Mouse (Mus musculus) lung, embryonic 16.5 days (tissue): ENCODE results near the gene Slc45a3. TPM values are rescaled to one million over a fixed set of nuclear protein-coding genes. Genes with fewer than 3 reads are reported as not detected.

Experiments
- ATAC-seq: fragments of 200-750 bp; cut with Nextera tagmentation; 2 replicates; pipeline ENCODE4 v1.8.0; 2017; ENCODE audit warnings: low read depth, mild to moderate bottlenecking, moderate library complexity
- H3K27ac ChIP-seq: fragments of 300-500 bp; sonication (generic); 2 replicates; pipeline ENCODE4 v1.5.1; 2014; ENCODE audit warnings: mild to moderate bottlenecking, control low read depth, low read length
- H3K27me3 ChIP-seq: fragments of 300-500 bp; sonication (generic); 2 replicates; pipeline ENCODE4 v1.6.1; 2014; ENCODE audit warnings: low read depth, low read length, mixed read lengths; ENCODE audit not compliant: control insufficient read depth, insufficient read depth
- H3K36me3 ChIP-seq: fragments of 300-500 bp; sonication (generic); 2 replicates; pipeline ENCODE4 v1.6.1; 2014; ENCODE audit warnings: low read length; ENCODE audit not compliant: control insufficient read depth, insufficient read depth
- H3K4me1 ChIP-seq: fragments of 300-500 bp; sonication (generic); replicated peaks from 2 replicates; pipeline ENCODE4 v1.6.1; 2014; ENCODE audit warnings: low read length, mixed read lengths; ENCODE audit not compliant: control insufficient read depth, insufficient read depth
- H3K4me2 ChIP-seq: fragments of 300-500 bp; sonication (generic); 2 replicates; pipeline ENCODE4 v1.6.1; 2014; ENCODE audit warnings: low read depth, low read length, control low read depth
- H3K4me3 ChIP-seq: fragments of 300-500 bp; sonication (generic); 2 replicates; pipeline ENCODE4 v1.5.1; 2014; ENCODE audit warnings: mild to moderate bottlenecking, low read length, control low read depth
- H3K9ac ChIP-seq: fragments of 300-500 bp; sonication (generic); 2 replicates; pipeline ENCODE4 v1.6.1; 2014; ENCODE audit warnings: low read length, control low read depth
- H3K9me3 ChIP-seq: fragments of 300-500 bp; sonication (generic); 2 replicates; pipeline ENCODE4 v1.6.1; 2016; ENCODE audit warnings: low read length; ENCODE audit not compliant: control insufficient read depth
- WGBS: fragments of 180-500 bp; shearing (Covaris S2); extraction: QIAGEN DNeasy Blood & Tissue Kit; methylation state at CpG from one replicate; pipeline ENCODE4 v1.1.7; 2014; 5-methylcytosine and 5-hydroxymethylcytosine counted together
- polyA plus RNA-seq: library from polyadenylated mRNA; unstranded; fragments of >200 nt; fragmentation: Nextera tagmentation; extraction: Ambion mirVana; gene quantifications from 2 replicates; pipeline ENCODE4 v1.2.1, GENCODE M21; 2015

Slc45a3 gene
- polyA plus RNA-seq, 1 experiment from 2014 or later: 4.2 TPM

DNA sequence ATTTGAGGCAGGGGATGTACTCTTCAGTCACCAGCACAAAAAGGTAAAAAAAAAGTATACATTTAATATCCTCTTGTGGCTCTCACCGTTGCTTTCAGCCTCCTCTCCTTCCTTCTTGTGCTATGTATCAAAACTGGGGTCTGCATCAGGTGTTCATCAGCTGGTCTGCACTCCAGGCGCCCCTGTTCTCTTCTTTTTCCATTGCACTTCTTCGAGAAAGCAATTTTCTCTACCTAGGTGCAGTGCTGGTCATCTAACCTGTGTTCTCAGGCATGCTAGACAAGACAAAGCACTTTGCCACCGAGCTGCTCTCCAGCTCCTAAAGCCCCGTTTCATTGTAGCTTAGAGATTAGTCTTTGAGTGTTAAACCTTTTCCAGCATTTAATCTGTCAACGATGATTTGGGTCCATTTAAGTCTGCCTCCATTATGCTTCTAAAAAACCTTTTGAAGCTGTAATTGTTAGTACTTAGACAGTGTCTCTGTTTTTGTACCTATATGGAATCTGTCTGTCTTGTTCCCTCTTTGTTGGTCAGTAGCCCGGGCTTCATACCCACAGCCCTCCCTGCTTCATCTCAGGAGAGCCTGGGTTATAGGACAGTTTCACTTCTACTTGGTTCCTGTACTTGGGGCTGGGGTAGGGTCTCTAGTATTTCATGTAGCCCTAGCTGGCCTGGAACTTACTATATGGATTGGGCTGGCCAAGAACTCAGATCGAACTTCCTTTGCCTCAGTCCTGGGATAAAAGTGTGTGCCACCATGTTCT, 46.3 kb downstream of the Slc45a3 start:
- no peaks in the 10 kb centered on the region for H3K36me3 ChIP-seq
- H3K9me3 ChIP-seq: no peaks in the 10 kb centered on the region
- peaks cover 20% of the 10 kb centered on the region for H3K4me1 ChIP-seq
- peak overlapping the region; percentile 19; the same call in 1 of the 2 replicates for H3K27ac ChIP-seq
- H3K9ac ChIP-seq: peak overlapping the region; percentile 91
- no peaks in the 10 kb centered on the region for H3K27me3 ChIP-seq
- 28% methylated on average over 8 of the region's 8 CpGs for WGBS
- no peak for ATAC-seq
- H3K4me2 ChIP-seq: peak overlapping the region; percentile 64
- H3K4me3 ChIP-seq: peak overlapping the region; percentile 76

DNA sequence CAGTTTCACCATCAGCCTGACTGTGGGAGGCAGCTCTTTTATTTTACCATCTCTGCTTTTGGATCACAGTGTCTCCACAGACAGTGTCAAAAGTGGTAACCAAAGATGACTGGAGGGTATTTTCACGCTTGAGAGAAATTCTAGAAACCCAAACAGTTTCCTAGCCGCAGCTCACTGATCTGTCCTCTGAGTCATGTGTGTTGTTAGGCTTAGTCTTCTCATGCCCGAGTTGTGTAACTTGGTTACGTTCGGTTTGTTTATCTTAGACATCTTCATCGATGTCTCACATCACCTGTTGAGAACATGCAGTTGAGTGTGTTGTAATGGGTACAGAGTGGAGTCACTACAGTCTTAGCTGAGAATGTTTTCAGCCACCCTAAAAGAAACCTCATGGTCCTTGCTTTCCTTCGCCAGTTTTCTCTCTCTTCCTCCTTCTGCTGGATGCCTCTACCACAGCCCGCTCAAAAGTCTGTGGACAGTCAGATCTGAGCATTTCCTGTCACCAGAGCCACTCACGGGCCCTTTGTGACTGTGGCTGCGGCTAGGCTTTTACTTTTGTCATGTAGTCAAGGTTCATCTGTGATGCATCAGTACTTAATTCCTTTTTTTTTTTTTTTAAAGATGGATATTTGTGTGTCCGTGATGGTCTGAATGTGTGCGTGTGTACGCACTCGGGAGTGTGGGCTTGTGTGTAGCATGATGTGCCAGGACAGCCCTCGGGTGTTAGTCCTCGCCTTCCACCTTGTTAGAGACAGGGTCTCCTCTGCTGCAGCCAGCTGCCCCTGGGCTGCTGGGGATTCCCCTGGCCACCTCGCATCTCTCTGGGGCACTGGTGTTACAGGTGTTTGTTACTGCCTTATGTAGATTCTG, 48.1 kb downstream of the Slc45a3 start:
- no peaks in the 10 kb centered on the region for H3K27me3 ChIP-seq
- H3K4me2 ChIP-seq: no peak overlapping the region
- ATAC-seq: no peak
- H3K9ac ChIP-seq: no peak overlapping the region
- H3K36me3 ChIP-seq: peaks cover 7% of the 10 kb centered on the region; the same call in 1 of the 2 replicates
- H3K27ac ChIP-seq: no peak overlapping the region
- no peaks in the 10 kb centered on the region for H3K9me3 ChIP-seq
- H3K4me3 ChIP-seq: 0 out of 2 replicates have a peak overlapping the region, but pooled peaks have one; percentile 1
- H3K4me1 ChIP-seq: peaks cover 20% of the 10 kb centered on the region
- WGBS: 72% methylated on average over 17 of the region's 17 CpGs

DNA sequence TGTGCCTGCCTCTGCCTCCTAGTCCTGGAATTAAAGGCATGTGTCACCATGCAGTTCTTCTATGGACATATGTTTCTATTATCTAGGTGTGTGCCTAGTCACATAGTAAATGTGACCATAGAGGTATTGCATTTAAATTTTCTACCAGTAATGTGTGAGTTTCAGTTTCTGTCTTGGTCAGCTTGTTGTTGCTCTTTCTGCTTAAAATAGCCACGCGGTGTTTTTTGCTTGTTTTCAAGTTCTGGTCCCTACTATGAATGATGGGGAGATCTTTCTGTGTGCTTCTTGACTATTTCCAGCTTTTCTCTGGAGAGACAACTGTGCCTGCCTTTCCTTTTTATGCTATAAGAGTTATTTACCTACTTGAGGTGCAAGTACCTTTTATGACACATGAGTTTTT, 49.0 kb downstream of the Slc45a3 start:
- no peak overlapping the region for H3K4me3 ChIP-seq
- no peak overlapping the region for H3K27ac ChIP-seq
- H3K27me3 ChIP-seq: no peaks in the 10 kb centered on the region
- H3K9ac ChIP-seq: no peak overlapping the region
- no peak for ATAC-seq
- no peak overlapping the region for H3K4me2 ChIP-seq
- peaks cover 17% of the 10 kb centered on the region for H3K4me1 ChIP-seq
- H3K9me3 ChIP-seq: no peaks in the 10 kb centered on the region
- 79% methylated on average over 2 of the region's 2 CpGs for WGBS
- H3K36me3 ChIP-seq: peaks cover 7% of the 10 kb centered on the region; the same call in 1 of the 2 replicates

DNA sequence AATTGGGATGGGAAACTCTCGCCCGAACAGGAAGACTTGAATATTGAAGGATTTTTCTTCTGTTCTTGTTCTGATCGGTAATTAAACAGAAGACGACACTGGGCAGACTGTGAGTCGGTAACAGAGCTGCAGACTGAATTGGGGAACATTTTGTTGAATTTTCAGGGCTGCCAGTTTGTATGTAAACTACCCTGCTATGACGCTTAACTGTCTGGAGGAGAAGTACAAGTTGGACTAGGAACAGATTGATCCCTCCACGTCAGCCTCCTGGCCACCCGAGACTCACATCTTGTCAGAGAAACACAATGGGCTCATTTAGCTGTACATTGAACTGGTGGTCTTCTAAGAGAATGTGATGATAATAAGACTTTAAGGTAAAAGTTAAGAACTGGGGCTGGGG, 50.1 kb downstream of the Slc45a3 start:
- H3K4me1 ChIP-seq: peaks cover 17% of the 10 kb centered on the region
- H3K4me3 ChIP-seq: no peak overlapping the region
- peaks cover 13% of the 10 kb centered on the region for H3K36me3 ChIP-seq
- WGBS: 75% methylated on average over 8 of the region's 8 CpGs
- no peak overlapping the region for H3K4me2 ChIP-seq
- H3K27ac ChIP-seq: no peak overlapping the region
- no peak for ATAC-seq
- no peak overlapping the region for H3K9ac ChIP-seq
- H3K9me3 ChIP-seq: no peaks in the 10 kb centered on the region
- H3K27me3 ChIP-seq: no peaks in the 10 kb centered on the region

DNA sequence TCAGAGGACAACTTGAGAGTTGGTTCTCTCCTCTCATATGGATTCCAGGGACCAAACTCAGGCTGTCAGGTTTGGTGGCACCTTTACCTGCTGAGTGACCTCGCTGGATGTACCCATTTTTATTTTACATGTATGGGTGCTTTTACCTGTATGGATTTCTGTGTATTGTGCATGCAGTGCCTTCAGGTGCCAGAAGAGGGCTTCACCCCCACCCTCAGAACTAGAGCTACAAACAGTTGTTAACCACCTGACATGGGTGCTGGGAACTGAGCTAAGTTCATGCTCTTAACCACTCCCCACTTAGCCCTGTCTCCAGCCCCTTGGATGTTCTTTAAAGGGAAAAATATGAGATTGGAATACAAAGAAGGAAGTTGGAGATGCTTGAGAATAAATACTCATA, 52.0 kb downstream of the Slc45a3 start:
- ATAC-seq: no peak
- peaks cover 7% of the 10 kb centered on the region for H3K4me1 ChIP-seq
- H3K27ac ChIP-seq: no peak overlapping the region
- no peaks in the 10 kb centered on the region for H3K27me3 ChIP-seq
- no peak overlapping the region for H3K9ac ChIP-seq
- no peak overlapping the region for H3K4me2 ChIP-seq
- 92% methylated on average over 1 of the region's 1 CpGs for WGBS
- peaks cover 30% of the 10 kb centered on the region for H3K36me3 ChIP-seq
- H3K9me3 ChIP-seq: no peaks in the 10 kb centered on the region
- no peak overlapping the region for H3K4me3 ChIP-seq

DNA sequence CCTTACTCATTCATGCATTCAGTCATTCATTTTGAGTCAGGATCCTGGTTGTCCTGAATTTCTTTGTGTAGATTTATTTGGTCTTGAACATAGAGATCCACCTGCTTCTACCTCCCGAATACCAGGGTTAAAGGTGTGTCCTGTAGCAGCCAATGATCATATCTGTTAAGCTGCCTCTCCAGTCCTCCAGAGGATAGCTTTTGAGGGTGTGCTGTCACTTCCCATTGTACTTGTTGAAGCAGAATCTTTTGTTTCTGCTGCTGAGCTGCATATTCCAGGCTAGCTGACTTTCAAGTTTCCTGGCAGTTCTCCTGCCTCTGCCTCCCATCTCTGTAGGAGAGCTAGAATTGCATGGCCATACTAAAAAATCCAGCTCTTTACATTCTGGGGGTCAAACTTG, 53.9 kb downstream of the Slc45a3 start:
- H3K4me3 ChIP-seq: no peak overlapping the region
- H3K27ac ChIP-seq: no peak overlapping the region
- no peak for ATAC-seq
- peaks cover 44% of the 10 kb centered on the region for H3K36me3 ChIP-seq
- no peaks in the 10 kb centered on the region for H3K9me3 ChIP-seq
- no peak overlapping the region for H3K9ac ChIP-seq
- 90% methylated on average over 1 of the region's 1 CpGs for WGBS
- H3K27me3 ChIP-seq: no peaks in the 10 kb centered on the region
- no peak overlapping the region for H3K4me2 ChIP-seq
- no peaks in the 10 kb centered on the region; the same call in 1 of the 2 replicates for H3K4me1 ChIP-seq

DNA sequence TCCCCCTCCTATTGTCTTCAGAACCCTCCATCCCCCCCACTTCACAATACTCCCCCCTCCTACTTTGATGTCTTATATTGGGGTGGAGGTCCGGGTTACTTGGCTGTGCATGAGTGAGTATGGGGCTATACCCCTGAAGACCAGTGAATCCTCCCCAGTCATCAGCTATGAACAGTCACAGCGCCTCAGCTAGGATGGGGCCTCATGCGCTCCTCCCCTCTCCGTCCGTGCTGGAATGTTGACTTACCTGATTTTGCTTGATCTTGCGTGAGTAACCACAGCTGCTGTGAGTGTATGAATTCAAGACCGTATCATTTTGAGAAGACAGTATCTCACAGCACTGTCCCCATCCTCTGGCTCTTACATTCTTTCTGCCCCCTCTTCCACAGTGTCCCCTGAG, 57.1 kb downstream of the Slc45a3 start:
- Histone ChIP-seq H3K36me3 (peaks cover 58% of the 10 kb centered on the region), H3K4me1 (no peaks in the 10 kb centered on the region), H3K4me3 (no peak overlapping the region), H3K4me2 (no peak overlapping the region), H3K9ac (no peak overlapping the region), H3K27ac (no peak overlapping the region), H3K9me3 (no peaks in the 10 kb centered on the region), H3K27me3 (no peaks in the 10 kb centered on the region)
- no peak for ATAC-seq
- 79% methylated on average over 7 of the region's 7 CpGs for WGBS

DNA sequence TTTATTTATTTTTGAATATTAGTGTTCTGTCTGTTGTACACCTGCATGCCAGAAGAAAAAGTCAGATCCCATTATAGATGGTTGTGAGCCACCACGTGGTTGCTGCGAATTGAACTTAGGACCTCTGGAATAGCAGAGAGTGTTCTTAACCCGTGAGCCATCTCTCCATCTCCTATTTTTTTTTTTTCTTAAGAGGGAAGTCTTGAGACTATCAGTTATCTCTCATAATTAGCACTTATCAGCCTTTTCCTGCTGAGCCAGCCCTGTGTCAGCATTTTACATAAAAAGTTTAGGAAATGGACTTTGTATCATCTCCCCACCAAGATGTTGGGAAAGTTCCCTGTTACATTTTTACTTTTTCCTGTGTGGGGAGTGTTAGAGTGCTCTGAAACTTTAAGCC, 59.3 kb downstream of the Slc45a3 start:
- WGBS: 77% methylated on average over 3 of the region's 3 CpGs
- H3K27me3 ChIP-seq: no peaks in the 10 kb centered on the region
- H3K36me3 ChIP-seq: peaks cover 53% of the 10 kb centered on the region
- no peak overlapping the region for H3K9ac ChIP-seq
- no peaks in the 10 kb centered on the region for H3K4me1 ChIP-seq
- no peak overlapping the region for H3K27ac ChIP-seq
- ATAC-seq: no peak
- H3K4me2 ChIP-seq: no peak overlapping the region
- H3K9me3 ChIP-seq: no peaks in the 10 kb centered on the region
- H3K4me3 ChIP-seq: no peak overlapping the region

DNA sequence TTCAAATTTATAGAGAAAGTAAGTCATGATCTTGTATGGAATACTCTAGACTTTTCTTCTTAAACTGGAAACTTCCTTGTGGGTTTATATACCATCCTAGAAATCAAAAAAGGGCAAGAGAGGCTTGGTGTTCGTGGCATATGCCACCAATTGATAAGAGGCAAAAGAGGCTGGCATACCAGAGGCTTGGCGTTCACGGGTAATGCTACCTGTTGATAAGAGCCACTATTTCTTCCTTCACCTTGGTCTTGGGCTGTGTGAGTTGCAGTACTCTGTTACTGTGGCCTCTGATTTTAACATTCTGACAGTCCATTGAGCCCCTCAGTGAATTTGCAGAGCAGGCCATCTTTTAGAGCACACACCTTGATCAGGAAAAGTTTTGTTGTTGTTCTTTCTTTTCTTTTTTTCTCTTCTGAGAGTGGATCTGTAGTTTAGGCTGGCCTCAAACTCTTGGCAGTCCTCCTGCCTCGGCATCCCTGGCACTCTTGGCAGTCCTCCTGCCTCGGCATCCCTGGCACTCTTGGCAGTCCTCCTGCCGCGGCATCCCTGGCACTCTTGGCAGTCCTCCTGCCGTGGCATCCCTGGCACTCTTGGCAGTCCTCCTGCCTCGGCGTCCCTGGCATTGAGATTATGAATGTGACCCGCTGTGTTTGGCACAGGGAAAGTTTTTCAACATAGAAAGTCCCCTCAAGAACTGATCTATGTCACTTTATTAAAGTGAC, 64.3 kb downstream of the Slc45a3 start:
- Histone ChIP-seq H3K36me3 (peaks cover 30% of the 10 kb centered on the region), H3K27me3 (no peaks in the 10 kb centered on the region), H3K9ac (no peak overlapping the region), H3K27ac (no peak overlapping the region), H3K4me1 (no peaks in the 10 kb centered on the region), H3K4me2 (no peak overlapping the region), H3K9me3 (no peaks in the 10 kb centered on the region), H3K4me3 (no peak overlapping the region)
- no peak for ATAC-seq
- 79% methylated on average over 11 of the region's 11 CpGs for WGBS
